Mouse (Mus musculus) small intestine, adult 2 months (tissue): Measurements from ENCODE around the gene Cit.

Experiments used
- CTCF ChIP-seq: fragments of 200-500 bp; IDR thresholded peaks from 2 replicates; pipeline ENCODE4 v1.5.1; 2012; ENCODE audit warnings: low read depth, mild to moderate bottlenecking, control low read depth, inconsistent platforms, low read length, moderate library complexity, mixed read lengths; ENCODE audit not compliant: insufficient replicate concordance, insufficient read length; ENCODE audit errors: extremely low read depth
- POLR2A ChIP-seq: fragments of 200-500 bp; IDR thresholded peaks from 2 replicates; pipeline ENCODE4 v1.6.1; 2012; ENCODE audit warnings: low read depth, mild to moderate bottlenecking, control low read depth, inconsistent platforms, low read length, moderate library complexity

- TF ChIP-seq CTCF (no peak), POLR2A (no peak)
Measured at GRCm38 (mm10) chr5:116026107-116026506, 181.0 kb downstream of the Cit start.
